Mouse (Mus musculus) 3T3-L1 (cell line): ENCODE measurements around the gene Spen.

Experiments
- DNase-seq: peaks from one replicate; pipeline ENCODE4 v3.0.0-alpha.2; 2015; ENCODE audit warnings: low read depth, low spot score

Spen gene

DNA sequence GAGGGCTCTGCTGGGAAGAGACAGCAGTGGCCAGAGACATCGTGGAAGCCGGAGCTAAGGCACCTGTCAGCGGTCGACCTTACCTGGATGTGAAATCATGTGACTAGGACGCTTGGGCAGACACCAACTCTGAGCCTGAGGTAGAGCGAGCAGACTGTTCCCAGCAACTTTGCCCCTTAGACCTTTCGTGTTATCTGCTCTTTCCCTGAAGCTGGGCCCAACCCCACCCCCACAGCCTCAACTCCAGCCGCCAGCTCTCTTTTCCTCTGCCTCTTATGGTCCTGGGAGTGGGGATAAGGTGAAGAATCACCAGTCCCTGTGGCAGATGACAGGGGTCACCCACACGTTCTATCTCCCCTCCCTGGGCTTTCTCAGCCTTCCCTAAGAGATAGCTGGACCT, 117.5 kb downstream of the Spen start:
- DNase-seq, result no peak

GRCm38 (mm10) chr4:141420192-141420829, 118.1 kb downstream of the Spen start, which contains the start of gene Hspb7:
Gene Hspb7, plus strand, starts transcription at chr4:141420779.
- DNase-seq, result no peak

DNA sequence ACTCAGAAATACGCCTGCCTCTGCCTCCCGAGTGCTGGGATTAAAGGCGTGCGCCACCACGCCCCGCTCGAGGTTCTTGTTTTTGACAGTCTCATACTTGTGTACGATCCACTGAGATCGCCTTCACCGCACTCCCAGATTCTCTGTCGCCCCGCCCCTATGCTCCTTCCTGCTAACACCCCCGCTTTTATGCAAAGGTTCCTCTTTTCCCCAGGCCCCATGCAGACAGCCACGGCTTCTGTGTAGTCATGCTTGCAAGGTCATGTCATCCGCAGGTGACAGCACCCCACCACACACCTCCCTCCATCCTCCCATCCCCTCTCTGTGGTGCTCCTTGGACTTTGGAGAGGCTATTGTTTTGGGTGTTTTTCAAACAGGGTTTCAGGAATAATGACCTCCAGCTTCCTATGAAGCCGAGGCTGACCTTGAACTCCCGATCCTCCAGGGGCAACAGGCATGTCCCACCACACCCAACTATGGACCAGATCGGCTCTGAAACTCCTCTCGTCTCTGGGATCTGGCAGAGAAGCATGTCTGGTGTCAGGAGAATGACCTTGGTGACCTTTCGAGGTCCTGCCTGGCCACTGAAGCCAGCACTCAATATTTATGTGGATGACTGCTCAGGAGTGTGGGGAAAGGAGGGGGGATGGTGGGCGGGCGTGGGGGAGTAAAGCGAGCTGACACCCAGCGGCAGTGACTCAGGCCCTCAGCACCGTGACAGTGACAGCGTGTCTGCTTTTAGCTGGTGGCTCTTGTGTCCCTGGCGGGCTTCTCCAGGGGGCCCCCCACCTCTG, 118.8 kb downstream of the Spen start:
- DNase-seq, result no peak
